Mouse (Mus musculus): ENCODE measurements around the gene Ngp.
"Not testable (repeated sequence)": the region's sequence is repeated elsewhere in the genome, so short reads cannot be mapped to it uniquely, and the experiment has no call there.

Ngp gene

GRCm38 (mm10) chr9:110419511-110420112 is at the start of gene Ngp:
Gene Ngp (plus strand): TSS chr9:110419747.
- DNase-seq (ENCODE audit: low spot score) = no peak

- no peak for DNase-seq (ENCODE audit: low spot score)
These were observed 49.7 kb upstream of the Ngp start for GRCm38 (mm10) chr9:110369860-110370259.

DNA sequence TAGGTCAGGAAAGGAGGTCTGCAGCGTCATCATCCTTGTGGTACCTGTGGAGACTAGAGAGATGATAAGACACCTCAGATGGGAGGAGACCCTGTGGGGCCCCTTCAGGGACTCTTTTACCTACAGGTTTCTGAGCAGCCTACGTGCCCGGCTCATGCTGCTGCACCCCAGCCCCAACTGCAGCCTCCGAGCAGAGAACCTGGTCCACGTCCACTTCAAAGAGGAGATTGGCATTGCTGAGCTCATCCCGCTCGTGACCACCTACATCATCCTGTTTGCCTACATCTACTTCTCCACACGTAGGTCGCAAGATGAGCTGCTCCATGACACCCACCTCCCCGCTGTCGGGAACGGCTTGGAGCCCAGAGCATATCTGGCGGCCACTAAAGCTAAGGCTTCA is 45.7 kb upstream of the Ngp start:
- no peak for DNase-seq (ENCODE audit: low spot score)

GRCm38 (mm10) chr9:110375668-110376067 is 43.9 kb upstream of the Ngp start:
- no peak for DNase-seq (ENCODE audit: low spot score)

- DNase-seq (ENCODE audit: low spot score) = not testable (repeated sequence)
These were observed 41.9 kb upstream of the Ngp start for GRCm38 (mm10) chr9:110377655-110378054.

DNA sequence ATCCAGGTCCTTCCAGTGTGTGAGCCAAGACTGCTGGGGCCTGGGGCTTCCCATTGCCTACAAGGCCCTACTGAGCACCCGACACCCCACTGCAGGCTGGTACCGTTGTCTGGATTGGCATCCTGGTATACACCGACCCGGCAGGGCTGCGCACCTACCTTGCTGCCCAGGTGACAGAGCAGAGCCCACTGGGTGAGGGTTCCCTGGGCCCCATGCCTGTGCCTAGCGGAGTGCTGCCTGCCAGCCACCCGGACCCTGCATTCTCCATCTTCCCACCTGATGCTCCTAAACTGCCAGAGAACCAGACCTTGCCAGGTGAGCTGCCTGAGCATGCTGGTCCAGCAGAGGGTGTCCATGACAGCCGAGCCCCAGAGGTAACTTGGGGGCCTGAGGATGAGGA is 40.2 kb upstream of the Ngp start:
- DNase-seq (ENCODE audit: low spot score) = no peak

- no peak for DNase-seq (ENCODE audit: low spot score)
These were observed 38.9 kb upstream of the Ngp start for GRCm38 (mm10) chr9:110380662-110381061.

DNA sequence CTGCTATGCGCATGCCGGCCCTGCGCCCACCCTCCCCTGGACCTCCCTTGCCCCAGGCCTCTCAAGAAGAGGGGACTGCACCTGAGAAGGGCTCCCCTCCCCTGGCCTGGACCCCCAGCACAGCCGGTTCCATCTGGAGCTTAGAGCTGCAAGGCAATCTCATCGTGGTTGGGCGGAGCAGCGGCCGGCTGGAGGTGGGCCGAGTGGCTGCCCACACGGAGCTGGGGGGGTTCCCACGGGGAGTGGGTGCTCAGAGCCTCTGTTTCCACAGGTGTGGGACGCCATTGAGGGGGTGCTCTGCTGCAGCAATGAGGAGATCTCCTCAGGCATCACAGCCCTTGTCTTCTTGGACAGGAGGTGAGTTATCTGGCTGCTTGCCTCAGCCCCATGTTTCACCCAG is 38.3 kb upstream of the Ngp start:
- no peak for DNase-seq (ENCODE audit: low spot score)

GRCm38 (mm10) chr9:110384369-110384929 is 35.1 kb upstream of the Ngp start:
- DNase-seq (ENCODE audit: low spot score) = no peak

DNA sequence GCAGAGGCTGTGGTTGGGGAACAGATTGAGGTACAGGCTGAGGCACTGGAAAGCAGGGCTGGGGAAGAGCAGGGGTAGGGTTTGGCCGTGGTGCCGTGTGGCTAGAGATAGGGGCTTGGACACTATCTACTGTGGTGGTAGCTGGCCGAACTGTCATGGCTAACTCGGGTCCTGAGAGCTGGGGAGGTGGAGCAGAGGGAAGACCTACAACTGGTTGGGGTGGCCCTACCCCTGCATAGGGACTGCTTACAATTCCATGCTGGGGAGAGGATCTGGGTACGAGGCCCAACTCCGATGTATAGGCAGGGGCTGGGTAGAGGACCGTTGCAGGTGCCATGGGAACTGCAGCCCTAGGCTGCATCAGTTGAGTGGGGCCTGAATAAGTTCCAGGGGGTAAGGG is 31.5 kb upstream of the Ngp start:
- no peak for DNase-seq (ENCODE audit: low spot score)

GRCm38 (mm10) chr9:110390843-110391242 is 28.7 kb upstream of the Ngp start:
- no peak for DNase-seq (ENCODE audit: low spot score)

- no peak for DNase-seq (ENCODE audit: low spot score)
These were observed 26.3 kb upstream of the Ngp start for GRCm38 (mm10) chr9:110393295-110393694.

DNA sequence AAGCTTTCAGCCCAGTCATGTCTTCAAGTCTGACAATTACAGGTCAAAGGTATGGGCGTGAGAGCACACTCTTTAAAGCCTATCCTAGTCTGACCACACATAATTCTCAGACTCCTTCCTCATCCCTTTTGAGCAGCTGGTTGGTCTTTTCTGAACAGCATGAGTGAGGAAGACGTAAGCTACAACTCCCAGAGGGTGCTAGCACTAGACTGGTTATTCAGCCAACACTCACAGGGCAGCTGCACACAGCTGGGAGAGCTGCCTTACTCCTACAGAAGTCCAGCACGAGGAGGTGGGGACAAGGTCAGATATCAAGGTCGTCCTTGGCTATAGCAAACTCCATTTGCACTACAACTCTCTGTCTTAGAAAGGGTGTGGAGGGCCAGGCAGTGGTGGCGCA is 18.9 kb upstream of the Ngp start:
- no peak for DNase-seq (ENCODE audit: low spot score)

GRCm38 (mm10) chr9:110402731-110403130 is 16.8 kb upstream of the Ngp start:
- DNase-seq (ENCODE audit: low spot score) = no peak

- DNase-seq (ENCODE audit: low spot score) = not testable (repeated sequence)
These were observed 16.3 kb upstream of the Ngp start for GRCm38 (mm10) chr9:110403240-110403639.

- DNase-seq (ENCODE audit: low spot score) = no peak
These were observed 12.0 kb upstream of the Ngp start for GRCm38 (mm10) chr9:110407311-110408098.

DNA sequence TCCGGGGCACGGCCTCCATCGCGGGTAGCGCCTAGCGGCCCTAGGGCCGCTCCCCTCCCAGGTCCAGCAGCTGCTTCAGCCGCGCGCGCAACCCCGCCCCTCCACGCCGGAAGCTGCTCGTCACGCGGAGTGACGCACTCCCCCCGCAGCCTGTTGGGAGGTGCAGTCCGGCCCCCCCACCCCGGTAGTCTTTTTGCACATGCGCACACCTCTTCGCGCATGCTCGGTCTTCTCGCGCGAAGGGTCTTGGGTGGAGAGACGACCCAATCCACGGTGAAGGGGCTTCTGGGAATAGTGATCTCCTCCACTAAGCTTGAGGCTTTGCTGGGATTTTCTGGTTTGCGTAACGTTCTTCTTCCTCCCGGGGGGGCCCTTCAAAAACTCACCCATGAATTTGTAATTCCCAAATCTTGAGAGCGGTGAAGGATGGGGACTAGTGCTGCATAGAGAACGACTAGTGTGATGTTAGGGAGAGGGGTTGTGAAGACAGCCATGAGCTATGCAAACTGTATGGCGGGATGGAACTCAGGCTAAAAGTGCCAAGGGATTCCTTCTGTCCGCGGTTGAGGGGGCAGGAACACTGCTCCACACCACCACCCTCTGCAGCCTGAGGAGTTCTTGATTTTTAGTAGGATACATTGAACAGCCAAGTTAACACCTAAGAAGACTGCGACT is 11.3 kb upstream of the Ngp start, which contains the start of gene Ptpn23:
Ptpn23 (minus strand) TSS at position 115 of the 675 bp plus-strand sequence.
- peak; percentile 86 for DNase-seq (ENCODE audit: low spot score)

DNA sequence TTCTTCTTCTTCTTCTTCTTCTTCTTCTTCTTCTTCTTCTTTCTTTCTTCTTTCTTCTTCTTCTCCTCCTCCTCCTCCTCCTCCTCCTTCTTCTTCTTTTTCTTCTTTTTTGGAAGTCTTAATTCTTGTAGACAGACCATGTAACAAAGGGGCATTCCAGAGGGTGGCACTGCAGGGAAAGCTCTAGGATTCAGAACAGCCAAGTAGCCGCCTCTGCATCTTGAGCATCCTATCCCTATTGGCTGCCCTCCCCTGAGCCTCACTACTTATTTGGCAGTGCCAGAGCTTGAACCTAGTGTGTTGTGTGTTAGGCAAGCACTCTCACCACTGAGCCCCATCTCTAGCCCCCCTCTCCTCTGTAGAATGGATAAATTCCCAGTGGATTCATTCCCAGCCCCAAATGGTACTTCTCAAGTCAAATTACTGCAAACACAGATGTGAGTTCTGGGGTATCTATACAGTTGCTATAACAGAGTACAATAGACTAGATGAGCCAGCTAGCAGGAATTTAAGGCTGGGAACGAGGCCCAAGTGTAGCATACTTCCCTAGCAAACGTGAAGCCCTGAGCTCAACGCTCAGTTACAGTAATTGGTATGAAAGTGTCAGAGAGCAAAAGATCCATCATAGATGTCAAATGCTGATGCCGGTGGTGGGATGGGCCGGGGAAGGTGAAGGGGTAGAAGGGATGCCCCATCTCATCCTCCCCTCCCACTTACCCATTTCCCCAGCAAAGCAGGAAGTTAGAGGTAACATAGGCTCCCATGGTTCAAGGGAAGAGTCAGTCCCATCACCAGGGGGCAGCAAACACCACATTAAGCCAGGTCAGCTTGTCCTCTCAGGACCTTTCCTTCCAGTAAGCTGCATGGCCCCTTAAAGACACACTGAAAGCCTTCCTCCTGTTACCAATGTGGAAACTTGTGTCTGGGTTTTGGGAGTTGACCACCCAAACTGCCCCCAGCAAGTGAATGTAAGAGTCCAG is 8.3 kb upstream of the Ngp start:
- peak; percentile 71 for DNase-seq (ENCODE audit: low spot score)

- no peak for DNase-seq (ENCODE audit: low spot score)
These were observed 6.6 kb upstream of the Ngp start for GRCm38 (mm10) chr9:110412926-110413325.

DNA sequence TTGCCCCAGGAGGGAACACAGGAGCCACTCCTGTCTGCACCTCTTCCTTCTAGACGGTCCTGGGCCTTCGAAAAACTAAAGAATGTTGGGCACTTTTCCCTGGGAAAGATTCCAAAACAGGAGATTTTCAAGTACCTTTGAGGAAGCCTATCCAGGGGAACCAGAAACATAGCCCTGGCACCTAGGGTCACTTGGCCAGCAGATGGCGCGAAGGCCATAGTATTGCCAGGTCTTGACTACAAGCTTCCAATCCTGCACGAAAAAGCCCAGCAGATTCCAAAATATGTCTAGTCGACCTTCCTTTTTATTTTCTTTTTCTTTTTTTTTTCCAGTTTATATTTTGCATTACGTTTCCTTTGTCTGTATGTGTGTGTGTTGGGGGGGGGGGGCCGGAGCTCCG is 5.8 kb upstream of the Ngp start:
- DNase-seq (ENCODE audit: low spot score) = no peak

- DNase-seq (ENCODE audit: low spot score) = peak; percentile 41
These were observed 11.7 kb downstream of the Ngp start for GRCm38 (mm10) chr9:110431241-110431640.

- DNase-seq (ENCODE audit: low spot score) = no peak
These were observed 13.5 kb downstream of the Ngp start for GRCm38 (mm10) chr9:110433045-110433444.
